Mouse (Mus musculus) heart, embryonic 16.5 days (tissue): ENCODE data around the gene Fndc3b. TPM values are rescaled to one million over a fixed set of nuclear protein-coding genes. Genes with fewer than 3 reads are reported as not detected.

ENCODE experiments used
- ATAC-seq: fragments of 200-750 bp; cut with Nextera tagmentation; replicated peaks from 2 replicates; pipeline ENCODE4 v1.8.0; 2017; ENCODE audit warnings: moderate number of reproducible peaks; ENCODE audit not compliant: insufficient read depth, low FRiP score; ENCODE audit errors: extremely low read depth
- H3K27ac ChIP-seq: fragments of 300-500 bp; sonication (generic); 2 replicates; pipeline ENCODE4 v1.5.1; 2014; ENCODE audit warnings: mild to moderate bottlenecking, low read length, control low read depth, moderate library complexity
- H3K27me3 ChIP-seq: fragments of 300-500 bp; sonication (generic); 2 replicates; pipeline ENCODE4 v1.6.1; 2014; ENCODE audit warnings: low read length, mixed read lengths; ENCODE audit not compliant: control insufficient read depth, insufficient read depth
- H3K36me3 ChIP-seq: fragments of 300-500 bp; sonication (generic); 2 replicates; pipeline ENCODE4 v1.6.1; 2014; ENCODE audit not compliant: control insufficient read depth, insufficient read depth
- H3K4me1 ChIP-seq: fragments of 300-500 bp; sonication (generic); 2 replicates; pipeline ENCODE4 v1.6.1; 2014; ENCODE audit warnings: low read length, mixed read lengths; ENCODE audit not compliant: control insufficient read depth, insufficient read depth
- H3K4me2 ChIP-seq: fragments of 300-500 bp; sonication (generic); 2 replicates; pipeline ENCODE4 v1.6.1; 2014; ENCODE audit warnings: low read depth, mild to moderate bottlenecking, control low read depth, low read length
- H3K4me3 ChIP-seq: fragments of 300-500 bp; sonication (generic); 2 replicates; pipeline ENCODE4 v1.5.1; 2014; ENCODE audit warnings: mild to moderate bottlenecking, control low read depth, low read length
- H3K9ac ChIP-seq: fragments of 300-500 bp; sonication (generic); 2 replicates; pipeline ENCODE4 v1.6.1; 2014; ENCODE audit warnings: low read length, control low read depth
- H3K9me3 ChIP-seq: fragments of 300-500 bp; sonication (generic); replicated peaks from 2 replicates; pipeline ENCODE4 v1.6.1; 2016; ENCODE audit warnings: low read length; ENCODE audit not compliant: control insufficient read depth
- WGBS: fragments of 180-500 bp; shearing (Covaris S2); extraction: QIAGEN DNeasy Blood & Tissue Kit; methylation state at CpG from one replicate; pipeline ENCODE4 v1.1.7; 2014; 5-methylcytosine and 5-hydroxymethylcytosine counted together
- polyA plus RNA-seq: library from polyadenylated mRNA; unstranded; fragments of >200 nt; fragmentation: Nextera tagmentation; extraction: Ambion mirVana; gene quantifications from 2 replicates; pipeline ENCODE4 v1.2.1, GENCODE M21; 2015

The Fndc3b gene
- polyA plus RNA-seq, 1 experiment from 2014 or later, result 21.7 TPM

- Histone ChIP-seq H3K9ac (no peak overlapping the region), H3K36me3 (peaks cover 4% of the 10 kb centered on the region; the same call in 1 of the 2 replicates), H3K4me2 (no peak overlapping the region), H3K27me3 (no peaks in the 10 kb centered on the region), H3K4me1 (peaks cover 4% of the 10 kb centered on the region; the same call in 1 of the 2 replicates), H3K4me3 (no peak overlapping the region), H3K9me3 (no peaks in the 10 kb centered on the region), H3K27ac (no peak overlapping the region)
- ATAC-seq, result no peak
- WGBS, result 64% methylated on average over 10 of the region's 10 CpGs
Measured at GRCm38 (mm10) chr3:27511765-27512164, 199.3 kb downstream of the Fndc3b start.

- H3K27ac ChIP-seq, result no peak overlapping the region
- whole genome bisulfite sequencing, result 87% methylated on average over 3 of the region's 3 CpGs
- H3K4me3 ChIP-seq, result no peak overlapping the region
- H3K36me3 ChIP-seq, result peaks cover 11% of the 10 kb centered on the region; the same call in 1 of the 2 replicates
- H3K4me1 ChIP-seq, result peaks cover 27% of the 10 kb centered on the region
- no peaks in the 10 kb centered on the region for H3K9me3 ChIP-seq
- H3K27me3 ChIP-seq, result no peaks in the 10 kb centered on the region
- no peak overlapping the region for H3K9ac ChIP-seq
- ATAC-seq, result no peak
- no peak overlapping the region for H3K4me2 ChIP-seq
Measured at GRCm38 (mm10) chr3:27506886-27507285, 204.2 kb downstream of the Fndc3b start.

GRCm38 (mm10) chr3:27505582-27505981, 205.5 kb downstream of the Fndc3b start:
- no peak for ATAC-seq
- Histone ChIP-seq H3K27ac (peak overlapping the region; percentile 79), H3K4me1 (peaks cover 27% of the 10 kb centered on the region), H3K4me2 (no peak overlapping the region), H3K4me3 (no peak overlapping the region), H3K36me3 (peaks cover 14% of the 10 kb centered on the region), H3K9ac (no peak overlapping the region), H3K27me3 (no peaks in the 10 kb centered on the region), H3K9me3 (no peaks in the 10 kb centered on the region)
- WGBS, result 81% methylated on average over 3 of the region's 3 CpGs

- ATAC-seq, result peak; percentile 70
- 51% methylated on average over 7 of the region's 7 CpGs for WGBS
- H3K27me3 ChIP-seq, result no peaks in the 10 kb centered on the region
- no peak overlapping the region for H3K4me3 ChIP-seq
- H3K36me3 ChIP-seq, result peaks cover 28% of the 10 kb centered on the region
- H3K4me2 ChIP-seq, result no peak overlapping the region
- no peak overlapping the region for H3K9ac ChIP-seq
- no peaks in the 10 kb centered on the region for H3K9me3 ChIP-seq
- peak overlapping the region; percentile 75 for H3K27ac ChIP-seq
- H3K4me1 ChIP-seq, result peaks cover 27% of the 10 kb centered on the region
Measured at GRCm38 (mm10) chr3:27503279-27504038, 207.6 kb downstream of the Fndc3b start.

GRCm38 (mm10) chr3:27495296-27496073, 215.6 kb downstream of the Fndc3b start:
- H3K27ac ChIP-seq, result no peak overlapping the region
- 85% methylated on average over 14 of the region's 14 CpGs for WGBS
- H3K4me3 ChIP-seq, result no peak overlapping the region
- no peak for ATAC-seq
- H3K4me1 ChIP-seq, result peaks cover 21% of the 10 kb centered on the region
- H3K9ac ChIP-seq, result no peak overlapping the region
- H3K4me2 ChIP-seq, result no peak overlapping the region
- H3K9me3 ChIP-seq, result no peaks in the 10 kb centered on the region
- H3K27me3 ChIP-seq, result no peaks in the 10 kb centered on the region
- H3K36me3 ChIP-seq, result peaks cover 26% of the 10 kb centered on the region

- no peaks in the 10 kb centered on the region for H3K9me3 ChIP-seq
- H3K4me1 ChIP-seq, result peaks cover 25% of the 10 kb centered on the region
- 64% methylated on average over 6 of the region's 6 CpGs for WGBS
- no peak overlapping the region for H3K27ac ChIP-seq
- H3K4me3 ChIP-seq, result no peak overlapping the region
- no peaks in the 10 kb centered on the region for H3K27me3 ChIP-seq
- ATAC-seq, result no peak
- H3K36me3 ChIP-seq, result peaks cover 19% of the 10 kb centered on the region
- no peak overlapping the region for H3K9ac ChIP-seq
- H3K4me2 ChIP-seq, result no peak overlapping the region
Measured at GRCm38 (mm10) chr3:27494698-27495097, 216.4 kb downstream of the Fndc3b start.

GRCm38 (mm10) chr3:27494066-27494465, 217.0 kb downstream of the Fndc3b start:
- Histone ChIP-seq H3K4me3 (no peak overlapping the region), H3K4me2 (no peak overlapping the region), H3K27me3 (no peaks in the 10 kb centered on the region), H3K9me3 (no peaks in the 10 kb centered on the region), H3K27ac (no peak overlapping the region), H3K9ac (no peak overlapping the region), H3K4me1 (peaks cover 30% of the 10 kb centered on the region), H3K36me3 (peaks cover 15% of the 10 kb centered on the region)
- 87% methylated on average over 8 of the region's 8 CpGs for WGBS
- ATAC-seq, result no peak

GRCm38 (mm10) chr3:27491821-27492220, 219.3 kb downstream of the Fndc3b start:
- H3K4me3 ChIP-seq, result no peak overlapping the region
- WGBS, result 44% methylated on average over 6 of the region's 6 CpGs
- H3K9ac ChIP-seq, result peak overlapping the region; percentile 42; the same call in 1 of the 2 replicates
- H3K27ac ChIP-seq, result peak overlapping the region; percentile 91
- no peak for ATAC-seq
- H3K36me3 ChIP-seq, result peaks cover 8% of the 10 kb centered on the region
- 0 out of 2 replicates have a peak overlapping the region, but pooled peaks have one; percentile 11 for H3K4me2 ChIP-seq
- H3K4me1 ChIP-seq, result peaks cover 41% of the 10 kb centered on the region
- no peaks in the 10 kb centered on the region for H3K27me3 ChIP-seq
- H3K9me3 ChIP-seq, result no peaks in the 10 kb centered on the region

GRCm38 (mm10) chr3:27491367-27491766, 219.7 kb downstream of the Fndc3b start:
- H3K36me3 ChIP-seq, result peaks cover 9% of the 10 kb centered on the region
- H3K4me3 ChIP-seq, result no peak overlapping the region
- H3K4me2 ChIP-seq, result 0 out of 2 replicates have a peak overlapping the region, but pooled peaks have one; percentile 11
- peak overlapping the region; percentile 49 for H3K9ac ChIP-seq
- H3K27me3 ChIP-seq, result no peaks in the 10 kb centered on the region
- no peaks in the 10 kb centered on the region for H3K9me3 ChIP-seq
- H3K4me1 ChIP-seq, result peaks cover 41% of the 10 kb centered on the region
- 57% methylated on average over 8 of the region's 8 CpGs for WGBS
- H3K27ac ChIP-seq, result peak overlapping the region; percentile 91
- peak; percentile 74; the same call in 1 of the 2 replicates for ATAC-seq
